Mouse (Mus musculus): ENCODE results near the gene Gpsm3. TPM values are rescaled to one million over a fixed set of nuclear protein-coding genes. Genes with fewer than 3 reads are reported as not detected.

The Gpsm3 gene
- total RNA-seq (2023): 100 to 1,000 TPM; 376 to 393 TPM

DNA sequence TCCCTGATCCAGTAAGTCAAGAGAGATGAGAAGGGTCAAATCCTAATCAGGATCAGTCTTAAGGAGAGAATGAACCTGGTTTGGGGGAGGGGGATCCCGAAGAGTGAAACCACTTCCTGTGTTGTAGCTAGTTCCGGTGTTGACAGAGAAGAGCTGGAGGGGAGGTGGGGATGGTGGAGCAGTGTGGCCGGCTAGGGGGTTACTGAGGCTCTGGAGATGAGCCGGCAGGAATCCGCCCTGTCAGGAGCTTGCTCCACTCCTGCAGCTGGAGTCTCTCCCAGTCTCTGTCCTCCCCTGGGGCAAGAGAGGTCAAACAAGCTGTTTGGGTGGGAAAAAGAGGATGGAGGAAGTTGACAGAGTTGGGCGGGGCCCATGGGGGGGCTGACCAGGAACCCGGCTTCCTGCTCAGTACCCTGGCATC lies at the start of gene Gpsm3:
Gene Gpsm3, plus strand, starts transcription at position 126 of the 421 bp plus-strand sequence.

DNA sequence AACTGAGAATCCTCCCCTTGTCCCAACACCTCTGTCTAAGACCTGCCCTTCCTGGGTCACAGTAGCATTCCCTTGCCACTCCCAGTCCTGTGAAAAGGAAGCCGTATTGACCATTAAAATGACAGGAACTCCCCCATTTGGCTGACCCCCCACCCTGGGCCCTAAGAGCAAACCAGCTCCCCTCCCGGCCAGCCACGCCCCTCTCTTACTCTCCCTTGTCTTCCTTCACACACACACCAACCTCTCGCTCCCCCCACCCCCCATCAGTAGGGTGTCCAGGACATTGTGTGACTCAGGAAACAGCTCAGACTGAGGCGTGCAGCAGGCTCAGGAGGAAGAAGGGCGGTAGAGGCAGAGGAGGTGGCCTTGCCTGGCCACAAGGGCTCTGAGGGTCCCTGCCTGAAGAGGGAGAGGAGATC lies 25.6 kb upstream of the Gpsm3 start, which contains the start of gene Notch4:
Gene Notch4, plus strand, starts transcription at position 266 of the 419 bp plus-strand sequence.

DNA sequence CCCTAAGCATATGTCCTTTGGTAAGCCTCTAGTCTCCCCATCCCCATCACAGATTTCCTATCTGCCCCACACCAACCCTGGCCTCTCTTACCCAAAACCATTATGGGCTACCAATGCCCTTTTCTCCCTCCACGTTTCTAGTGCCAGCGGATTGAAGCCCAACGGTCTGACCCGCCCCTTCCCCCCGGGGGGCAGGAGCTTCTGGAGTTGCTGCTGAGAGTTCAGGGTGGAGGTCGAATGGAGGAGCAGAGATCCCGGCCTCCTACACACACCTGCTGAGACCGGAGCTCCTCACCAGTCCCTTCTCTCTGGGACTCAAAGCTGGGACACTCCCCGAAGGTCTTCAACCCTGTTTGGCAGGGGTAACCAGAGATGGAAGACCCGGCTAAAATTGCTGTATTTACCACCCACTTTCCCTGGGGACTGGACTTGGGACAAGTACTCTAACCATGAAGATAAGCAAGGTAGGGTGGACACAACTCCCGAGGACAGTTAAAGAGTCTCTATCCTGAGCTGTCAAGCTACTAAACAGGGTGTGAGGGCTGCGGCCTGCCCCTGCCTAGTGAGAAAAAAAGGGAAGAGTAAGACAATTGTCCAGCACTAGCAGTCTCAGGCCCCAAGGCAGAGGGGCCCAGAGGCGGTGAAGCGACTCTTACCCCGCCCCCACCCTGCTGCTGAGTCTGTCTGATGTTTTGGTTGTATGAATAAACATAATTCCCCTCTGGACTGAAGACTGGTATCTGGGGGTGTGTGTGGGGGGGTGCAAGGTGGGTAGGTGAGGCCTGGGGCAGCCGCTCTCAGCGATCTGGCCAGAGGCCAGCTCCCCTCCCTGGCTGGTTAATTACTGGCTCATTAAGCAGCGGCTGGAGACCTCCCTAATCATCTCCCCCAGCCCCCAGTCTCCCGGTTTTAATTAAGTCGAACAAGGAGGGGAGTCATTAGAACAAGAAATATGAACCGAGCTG lies 1.7 kb downstream of the Gpsm3 start, which contains the start of gene Pbx2:
Gene Pbx2, plus strand, starts transcription at position 238 of the 965 bp plus-strand sequence.

DNA sequence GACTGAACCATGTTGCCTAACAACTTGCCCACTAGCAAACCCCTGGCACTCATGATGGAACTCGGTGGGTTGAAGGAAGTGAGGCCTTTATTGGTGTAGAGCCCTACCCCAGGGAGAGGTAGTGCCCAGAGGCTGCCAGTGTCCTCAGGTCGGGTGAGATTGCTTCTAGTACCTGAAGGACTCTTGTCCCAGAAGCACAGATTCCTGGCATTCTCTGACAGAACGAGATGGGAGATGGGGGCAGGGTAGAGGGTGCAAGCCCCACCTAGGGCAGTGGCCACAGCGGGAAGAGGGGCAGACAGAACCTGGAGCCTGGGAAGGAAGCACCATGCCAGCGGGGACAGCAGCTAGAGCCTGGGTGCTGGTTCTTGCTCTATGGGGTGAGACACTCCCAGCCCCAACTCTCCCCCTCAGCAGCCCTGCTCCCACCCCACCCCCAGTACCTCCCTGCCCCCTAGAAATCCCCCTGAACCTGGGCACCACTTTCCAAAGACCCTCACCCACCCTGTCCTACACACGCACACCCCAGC lies 8.0 kb downstream of the Gpsm3 start, which contains the start of gene Ager:
Gene Ager, plus strand, starts transcription at position 297 of the 530 bp plus-strand sequence.

DNA sequence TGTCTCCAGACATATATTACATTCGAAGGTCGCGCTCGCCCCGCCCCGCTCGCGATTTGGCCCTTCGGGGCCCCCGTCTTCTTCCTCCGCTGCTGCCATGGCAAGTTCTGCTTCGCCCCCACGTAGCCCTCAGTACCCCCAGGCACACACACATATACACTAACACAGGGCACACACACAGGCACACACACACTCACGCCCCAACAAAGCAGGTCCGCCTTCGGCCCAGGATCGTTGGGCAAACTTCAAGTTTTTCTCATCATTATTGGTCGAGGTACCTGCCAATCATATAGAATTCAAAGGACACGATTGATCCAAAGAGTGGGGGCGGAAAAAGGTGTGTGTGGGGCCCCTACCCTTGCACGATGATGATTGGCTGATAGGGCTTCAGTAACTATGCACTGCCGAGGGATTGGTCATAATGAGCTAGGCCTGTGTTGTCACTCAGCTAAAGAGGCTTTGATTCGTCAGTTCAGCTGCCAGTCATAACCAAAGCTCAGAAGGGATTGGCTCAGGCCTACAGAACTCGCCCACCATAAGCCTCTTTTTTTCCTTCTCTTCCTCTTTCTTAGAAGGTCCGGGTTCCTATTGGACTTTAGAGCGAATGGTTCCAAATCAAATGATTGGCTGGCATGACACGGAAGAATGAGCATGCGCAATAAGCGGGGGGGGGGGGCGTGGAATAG lies 13.9 kb downstream of the Gpsm3 start, which contains the start of gene Rnf5:
Gene Rnf5, minus strand, starts transcription at position 316 of the 686 bp plus-strand sequence.

DNA sequence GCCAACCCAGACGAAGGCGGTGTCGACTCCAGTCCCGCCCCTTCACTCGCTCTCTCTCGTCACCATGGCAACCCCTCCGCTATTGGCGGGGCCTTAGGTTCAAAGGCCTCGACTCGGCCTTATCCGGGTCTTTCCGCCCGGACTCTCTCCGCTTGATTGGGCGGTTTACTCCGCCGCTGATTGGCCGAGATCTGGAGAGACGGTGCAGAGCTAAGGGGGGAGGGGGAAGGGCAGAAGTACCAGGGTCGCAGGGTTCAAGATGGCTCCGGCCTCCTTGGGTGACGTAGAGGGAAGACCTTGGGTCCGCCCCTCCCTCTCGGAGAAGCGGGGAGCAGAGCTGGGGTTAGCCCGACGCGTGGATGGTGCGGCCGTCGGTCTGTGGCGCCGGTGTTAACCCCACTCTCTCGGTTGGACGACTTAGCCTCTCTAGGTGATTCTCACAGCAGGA lies 14.5 kb downstream of the Gpsm3 start, which contains the start of gene Agpat1:
Gene Agpat1, plus strand, starts transcription at position 202 of the 448 bp plus-strand sequence.

DNA sequence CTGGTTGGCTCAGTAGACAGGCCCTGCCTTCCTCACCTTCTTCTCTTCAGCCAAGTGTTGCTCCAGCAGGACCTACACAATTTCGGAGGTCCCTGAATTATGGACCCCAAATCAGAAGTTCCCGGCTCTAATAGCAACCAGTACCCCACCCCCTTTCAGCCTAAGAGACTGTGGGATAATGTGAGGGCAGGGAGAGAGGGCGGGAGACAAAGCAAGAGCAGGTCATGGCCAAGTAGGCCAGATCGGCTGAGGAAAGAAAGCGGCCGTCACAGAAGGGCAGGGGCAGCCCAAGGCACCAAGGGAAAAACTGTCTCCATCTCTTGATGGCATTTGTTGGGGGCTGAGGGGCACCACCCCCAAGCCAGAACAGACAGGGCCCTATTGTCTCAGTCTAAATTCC lies 26.3 kb downstream of the Gpsm3 start, which contains the start of gene Egfl8:
Gene Egfl8, minus strand, starts transcription at position 101 of the 400 bp plus-strand sequence.

DNA sequence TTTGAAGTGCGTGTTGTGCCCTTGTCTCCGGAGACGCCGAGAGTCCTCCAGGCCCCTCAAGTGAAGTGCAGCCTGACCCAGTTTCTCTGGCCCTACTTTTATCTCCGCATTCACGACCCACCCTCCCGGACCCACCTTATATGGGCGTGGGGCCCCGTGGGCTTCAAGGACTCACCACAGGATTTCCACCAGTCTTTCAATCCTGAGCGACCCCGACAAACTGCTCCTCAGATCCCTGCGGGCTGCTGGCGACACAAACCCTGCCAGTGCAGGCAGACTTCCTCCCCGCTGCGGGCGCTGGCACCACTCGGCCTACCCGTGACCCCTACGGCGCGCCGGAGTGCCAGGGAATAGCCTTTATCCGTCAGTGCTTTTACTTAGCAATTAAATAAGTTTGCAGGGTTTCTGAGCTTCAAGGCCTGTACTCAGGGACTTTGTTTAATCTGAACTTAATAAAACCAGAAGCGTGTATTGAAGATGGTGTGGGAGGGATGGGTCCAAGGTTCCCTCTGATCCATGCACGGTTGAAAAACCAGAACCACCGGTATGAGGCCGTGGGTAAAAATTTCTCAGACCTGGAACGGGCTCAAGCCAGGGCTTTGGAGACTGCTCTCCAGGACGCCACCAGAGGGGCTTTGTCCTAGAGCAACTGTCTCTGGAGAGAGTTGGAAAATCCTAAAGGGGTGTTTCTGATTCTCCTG lies 38.5 kb downstream of the Gpsm3 start, which contains the start of gene Ppt2:
Gene Ppt2, minus strand, starts transcription at position 568 of the 701 bp plus-strand sequence.

DNA sequence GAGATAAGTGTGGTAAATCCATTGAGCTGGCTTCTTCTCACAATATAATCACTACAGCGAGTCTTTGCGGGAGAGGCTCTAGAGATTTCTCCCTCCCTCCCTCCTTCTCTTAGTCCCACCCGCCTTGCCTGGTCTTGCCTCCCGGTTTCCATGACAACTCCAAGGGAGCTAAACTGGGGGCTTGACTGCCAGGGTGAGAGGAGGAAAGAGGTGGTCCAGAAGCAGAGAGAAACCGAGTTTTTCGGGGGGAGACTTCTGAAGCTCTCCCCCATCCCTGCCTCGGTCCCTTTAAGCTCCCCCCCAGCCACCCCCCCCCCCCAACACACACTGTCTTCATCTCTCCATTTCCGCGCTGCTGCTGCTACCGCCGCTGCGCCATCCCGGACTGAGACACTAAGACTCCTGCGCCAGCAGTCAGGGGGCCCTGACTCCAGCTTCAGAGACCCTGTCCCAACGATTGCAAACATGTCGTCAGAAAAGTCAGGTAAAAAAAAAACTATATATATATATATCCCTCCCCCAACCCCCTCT lies 39.7 kb downstream of the Gpsm3 start, which contains the start of gene Prrt1:
Gene Prrt1, plus strand, starts transcription at position 313 of the 531 bp plus-strand sequence.

Other genes starting within 250 kb of the Gpsm3 start
- gene Btnl2, start 235.0 kb upstream of the Gpsm3 start, total RNA-seq (2023): 1 to 10 TPM; 2.2 to 2.3 TPM
- gene Btnl1, start 212.7 kb upstream of the Gpsm3 start, total RNA-seq (2023): not detected
- gene BC051142, start 191.0 kb upstream of the Gpsm3 start, total RNA-seq (2023): not detected
- not detected for gene Btnl4, start 112.5 kb upstream of the Gpsm3 start, total RNA-seq (2023)
- gene Btnl6, start 72.5 kb upstream of the Gpsm3 start, total RNA-seq (2023): not detected
- 1 to 10 TPM; 1.0 to 1.5 TPM for gene Notch4, start 25.5 kb upstream of the Gpsm3 start, total RNA-seq (2023)
- gene Pbx2, start 1.5 kb downstream of the Gpsm3 start, total RNA-seq (2023): 10 to 100 TPM; 94.8 to 99.9 TPM
- gene Ager, start 8.1 kb downstream of the Gpsm3 start, total RNA-seq (2023): 1 to 10 TPM; 5.8 to 7.0 TPM
- gene Rnf5, start 13.9 kb downstream of the Gpsm3 start, total RNA-seq (2023): 10 to 100 TPM; 38.2 to 39.0 TPM
- 10 to 100 TPM; 55.4 to 56.5 TPM for gene Agpat1, start 14.5 kb downstream of the Gpsm3 start, total RNA-seq (2023)
- 1 to 10 TPM; 5.0 to 5.5 TPM for gene Egfl8, start 26.2 kb downstream of the Gpsm3 start, total RNA-seq (2023)
- gene Ppt2, start 38.7 kb downstream of the Gpsm3 start, total RNA-seq (2023): 10 to 100 TPM; 42.1 to 43.5 TPM
- not detected for gene Prrt1, start 39.7 kb downstream of the Gpsm3 start, total RNA-seq (2023)
- gene Fkbpl, start 55.0 kb downstream of the Gpsm3 start, total RNA-seq (2023): 10 to 100 TPM; 13.6 to 18.7 TPM
- gene Atf6b, start 57.3 kb downstream of the Gpsm3 start, total RNA-seq (2023): 10 to 100 TPM; 59.5 to 60.4 TPM
- under 1 TPM; 0.04 to 0.07 TPM for gene Tnxb, start 80.7 kb downstream of the Gpsm3 start, total RNA-seq (2023)
- gene C4b, start 154.1 kb downstream of the Gpsm3 start, total RNA-seq (2023): under 1 TPM; 0.29 to 0.59 TPM
- not detected for gene Cyp21a1, start 214.8 kb downstream of the Gpsm3 start, total RNA-seq (2023)
- gene Stk19, start 247.1 kb downstream of the Gpsm3 start, total RNA-seq (2023): 10 to 100 TPM; 34.1 to 39.4 TPM
- gene Dxo, start 247.2 kb downstream of the Gpsm3 start, total RNA-seq (2023): 10 to 100 TPM; 49.0 to 49.1 TPM